Mouse (Mus musculus) adipocyte (in vitro differentiated cells): Measurements from ENCODE around the gene Grik5.
A peak's percentile ranks its signal among the peaks of the same experiment; 100 is the strongest.
"Not testable (repeated sequence)": the region's sequence is repeated elsewhere in the genome, so short reads cannot be mapped to it uniquely, and the experiment has no call there.

Source experiments
- DNase-seq: peaks from one replicate; pipeline ENCODE4 v3.0.0-alpha.2; 2016; ENCODE audit warnings: low spot score

The Grik5 gene

DNA sequence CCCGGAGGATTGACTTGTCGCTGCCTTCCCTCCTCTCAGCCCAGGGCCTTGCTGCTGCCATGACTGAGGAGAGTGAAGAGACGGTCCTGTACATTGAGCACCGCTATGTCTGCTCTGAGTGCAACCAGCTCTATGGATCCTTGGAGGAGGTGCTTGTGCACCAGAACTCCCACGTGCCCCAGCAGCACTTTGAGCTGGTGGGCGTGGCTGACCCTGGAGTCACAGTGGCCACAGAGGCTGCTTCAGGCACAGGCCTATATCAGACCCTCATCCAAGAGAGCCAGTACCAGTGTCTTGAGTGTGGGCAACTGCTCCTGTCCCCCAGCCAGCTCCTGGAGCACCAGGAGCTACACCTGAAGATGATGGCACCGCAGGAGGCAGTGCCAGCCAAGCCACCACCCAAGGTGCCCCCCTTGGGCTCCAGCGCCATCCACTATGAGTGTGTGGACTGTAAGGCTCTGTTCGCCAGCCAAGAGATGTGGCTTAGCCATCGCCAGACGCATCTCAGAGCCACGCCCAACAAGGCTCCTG is 7.4 kb upstream of the Grik5 start:
- no peak for DNase-seq

- DNase-seq, result no peak
Measured at GRCm38 (mm10) chr7:25077414-25077755, 5.2 kb upstream of the Grik5 start.

- DNase-seq, result peak; percentile 97
Measured at GRCm38 (mm10) chr7:25076663-25077413, 4.7 kb upstream of the Grik5 start.

DNA sequence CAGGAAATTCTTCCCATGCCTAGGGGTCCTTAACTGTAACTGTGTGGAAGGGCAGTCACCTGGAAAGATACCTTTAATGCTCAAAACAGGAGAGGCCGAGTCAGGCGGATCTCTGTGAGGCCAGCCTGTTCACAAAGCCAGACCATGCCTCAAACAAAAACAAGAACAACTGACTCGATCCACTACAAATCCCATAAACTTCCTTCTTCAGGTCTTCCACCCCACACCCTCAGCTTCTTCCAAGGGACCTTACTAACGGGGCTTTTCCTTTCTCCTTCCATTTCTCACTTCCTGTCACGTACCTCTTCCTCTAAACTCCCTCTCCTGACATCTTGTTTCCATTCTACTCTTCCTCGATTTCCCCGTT is 4.1 kb upstream of the Grik5 start:
- DNase-seq, result no peak

- DNase-seq, result no peak
Measured at GRCm38 (mm10) chr7:25073924-25074323, 1.8 kb upstream of the Grik5 start.

DNA sequence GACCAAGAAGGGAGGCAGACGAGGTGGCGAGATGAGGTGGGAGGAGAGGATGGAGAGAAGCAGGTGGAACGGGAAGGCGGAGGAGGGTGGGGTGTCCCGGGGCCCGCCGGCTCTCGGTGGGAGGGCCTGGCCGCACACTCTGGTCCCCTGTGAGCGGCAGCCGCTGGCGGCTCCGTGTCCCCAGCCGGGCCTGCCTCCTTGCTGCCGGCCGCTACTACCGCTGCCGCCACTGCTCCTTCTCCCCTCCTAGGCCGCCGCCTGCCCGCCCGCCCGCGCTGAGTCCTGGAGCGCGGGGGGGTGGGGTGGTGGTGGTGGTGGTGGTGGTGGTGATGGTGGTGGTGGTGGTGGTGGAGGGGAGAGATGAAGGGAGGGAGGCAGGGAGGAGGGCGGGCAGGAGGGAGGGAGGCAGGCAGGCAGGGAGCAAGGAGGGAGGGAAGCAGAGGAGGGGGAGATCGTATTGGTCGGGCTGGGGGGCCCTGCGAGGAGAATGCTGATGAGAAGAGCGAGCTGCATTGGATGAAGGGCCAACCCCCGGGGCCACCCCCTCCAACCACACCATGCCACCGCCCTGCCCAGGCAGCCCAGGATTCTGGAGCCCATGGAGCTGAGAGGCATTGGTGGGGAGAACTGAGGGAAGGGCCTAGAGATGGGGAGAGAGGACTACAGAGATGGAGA is 707 bp upstream of the Grik5 start:
- no peak for DNase-seq

GRCm38 (mm10) chr7:25068724-25069123 is 3.4 kb downstream of the Grik5 start:
- DNase-seq, result no peak

DNA sequence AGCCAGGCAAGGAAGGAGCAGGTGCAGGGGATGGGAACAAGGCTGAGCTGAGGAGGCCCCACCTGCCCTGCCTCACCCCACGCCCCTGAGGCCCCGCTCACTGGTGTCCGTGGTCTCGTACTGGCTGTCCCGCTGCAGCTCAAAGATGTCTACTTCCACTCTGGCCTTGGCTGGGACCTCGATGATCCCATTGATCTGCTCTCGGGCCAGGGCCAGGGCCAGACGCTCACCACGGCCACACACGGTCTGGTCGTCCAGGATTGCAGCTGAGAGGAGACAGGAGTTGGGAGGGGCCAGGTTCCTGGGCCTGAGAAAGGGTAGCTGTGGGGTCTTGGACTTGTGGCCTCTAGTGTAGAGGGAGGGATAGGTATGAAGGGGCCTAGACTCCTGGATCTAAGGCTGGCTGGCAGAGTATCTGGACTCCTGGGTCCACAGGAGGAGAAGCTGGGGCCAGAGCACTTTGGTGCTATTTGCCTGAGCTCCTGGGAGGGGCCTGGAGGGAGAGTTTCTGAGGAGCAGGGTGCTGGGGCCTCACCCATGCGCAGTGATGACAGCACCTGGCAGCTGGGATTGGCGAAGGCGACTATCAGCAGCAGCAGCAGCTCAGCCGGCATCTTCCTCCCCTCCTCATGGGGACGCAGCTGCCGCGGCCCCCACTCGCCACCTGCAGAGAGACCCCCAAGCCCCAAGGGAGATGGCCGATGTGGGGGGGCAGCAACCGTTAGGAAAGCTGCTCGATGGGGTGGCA is 4.1 kb downstream of the Grik5 start:
- no peak for DNase-seq

- DNase-seq, result no peak
Measured at GRCm38 (mm10) chr7:25067338-25067737, 4.8 kb downstream of the Grik5 start.

GRCm38 (mm10) chr7:25063900-25064299 is 8.2 kb downstream of the Grik5 start:
- DNase-seq, result no peak

DNA sequence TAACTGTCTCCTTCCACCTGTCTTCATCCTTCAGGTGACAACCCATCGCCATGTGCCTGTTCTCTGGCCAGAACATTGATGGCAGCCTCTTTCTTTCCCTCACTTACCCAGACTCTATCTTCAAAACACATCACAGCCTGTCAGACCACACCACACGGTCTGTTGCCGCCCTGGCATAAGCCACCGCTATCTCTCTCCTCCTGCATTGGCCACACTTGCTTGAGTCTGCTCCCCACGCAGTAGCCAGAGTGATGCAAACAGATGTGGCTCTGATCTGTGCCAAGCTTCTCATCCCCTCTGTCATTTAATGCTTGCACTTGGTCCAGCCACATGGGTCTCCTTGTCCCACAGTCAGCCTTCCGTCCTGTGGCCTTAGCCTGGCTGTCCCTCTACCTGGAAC is 8.8 kb downstream of the Grik5 start:
- no peak for DNase-seq

GRCm38 (mm10) chr7:25058836-25059235 is 13.3 kb downstream of the Grik5 start:
- DNase-seq, result peak; percentile 59

GRCm38 (mm10) chr7:25058394-25058793 is 13.8 kb downstream of the Grik5 start:
- DNase-seq, result no peak

- no peak for DNase-seq
Measured at GRCm38 (mm10) chr7:25057888-25058287, 14.3 kb downstream of the Grik5 start.

DNA sequence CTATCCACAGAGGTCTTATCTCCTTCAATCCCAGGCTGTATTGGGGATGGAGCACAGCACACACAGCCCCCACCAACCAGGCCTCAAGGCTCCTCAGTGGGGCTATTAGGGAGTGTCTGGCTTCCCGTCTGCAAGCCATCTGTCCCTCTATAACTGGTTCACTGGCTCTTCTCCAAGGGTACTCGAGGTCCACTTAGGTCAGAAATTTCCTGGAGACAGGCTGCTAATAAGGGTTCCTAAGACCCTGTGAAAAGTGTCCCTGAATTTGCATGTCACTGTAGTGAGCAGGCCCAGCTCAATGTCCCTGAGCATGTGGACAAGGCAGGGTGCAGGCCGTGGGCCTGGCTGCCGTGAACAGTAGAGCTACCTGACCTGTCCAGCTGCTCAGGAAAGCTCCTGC is 15.2 kb downstream of the Grik5 start:
- DNase-seq, result no peak

DNA sequence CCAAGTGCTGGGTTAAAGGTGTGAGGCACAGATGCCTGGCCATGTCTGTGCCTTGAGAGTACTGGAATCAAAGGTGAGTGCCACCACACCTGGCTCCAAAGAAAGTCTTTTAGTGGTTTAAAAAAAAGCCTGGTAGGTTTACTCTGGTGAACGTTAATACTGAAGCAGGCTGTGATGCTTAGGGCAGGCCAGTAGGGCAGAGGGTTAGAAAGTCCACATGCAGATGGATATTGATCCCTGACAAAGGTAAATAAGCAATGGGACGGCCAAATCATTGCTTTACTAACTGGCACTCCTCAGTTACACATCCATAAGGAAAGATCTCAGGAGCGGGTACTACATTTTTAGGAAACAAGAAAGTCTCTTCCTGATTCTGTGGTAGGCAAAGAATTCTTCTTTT is 19.6 kb downstream of the Grik5 start:
- DNase-seq, result no peak

DNA sequence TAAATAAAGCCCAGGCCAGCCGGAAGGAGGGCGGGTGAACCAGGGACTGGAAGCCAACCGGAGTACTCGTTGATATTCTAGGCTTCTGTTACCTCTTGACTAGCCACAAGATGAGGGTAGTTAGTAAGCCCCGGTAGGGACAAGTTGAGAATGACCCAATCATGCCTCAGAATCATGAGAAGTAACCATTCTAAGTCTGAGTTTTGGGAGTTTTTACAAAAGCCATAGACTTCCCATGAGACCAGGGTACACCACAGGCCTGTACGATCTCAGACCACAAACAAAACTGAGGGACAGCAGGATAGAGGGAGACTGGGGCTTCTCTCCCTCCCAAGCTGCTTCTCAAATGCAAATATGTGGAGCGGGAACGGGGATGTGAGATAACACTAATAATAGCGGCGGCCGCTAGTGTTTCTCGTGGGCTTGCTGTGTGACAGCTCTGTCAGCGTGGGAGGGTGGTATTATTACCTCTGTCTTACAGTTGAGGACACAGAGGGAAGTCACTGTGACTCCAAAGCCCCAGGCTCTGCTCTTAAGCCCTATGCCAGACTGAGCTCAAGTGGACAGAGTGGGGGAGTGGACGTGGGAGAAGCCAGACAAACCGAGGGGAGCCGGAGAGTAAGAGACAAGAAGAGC is 22.7 kb downstream of the Grik5 start:
- DNase-seq, result no peak

- DNase-seq, result peak; percentile 52
Measured at GRCm38 (mm10) chr7:25047363-25047762, 24.8 kb downstream of the Grik5 start.

DNA sequence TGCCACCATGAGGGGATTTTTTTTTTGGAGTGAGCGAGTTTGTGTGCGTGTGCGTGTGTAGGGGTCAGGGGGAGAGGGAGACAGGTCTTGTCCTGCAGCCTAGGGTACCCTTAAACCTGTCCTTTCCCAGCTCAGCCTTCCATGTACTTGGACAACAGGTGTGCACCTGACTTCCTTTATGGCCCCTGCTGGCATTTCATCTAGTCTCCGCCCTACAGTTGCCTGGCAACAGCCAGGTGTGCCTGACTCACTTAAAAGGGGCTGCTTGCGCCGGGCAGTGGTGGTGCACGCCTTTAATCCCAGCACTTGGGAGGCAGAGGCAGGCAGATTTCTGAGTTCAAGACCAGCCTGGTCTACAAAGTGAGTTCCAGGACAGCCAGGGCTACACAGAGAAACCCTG is 27.5 kb downstream of the Grik5 start:
- DNase-seq, result not testable (repeated sequence)

DNA sequence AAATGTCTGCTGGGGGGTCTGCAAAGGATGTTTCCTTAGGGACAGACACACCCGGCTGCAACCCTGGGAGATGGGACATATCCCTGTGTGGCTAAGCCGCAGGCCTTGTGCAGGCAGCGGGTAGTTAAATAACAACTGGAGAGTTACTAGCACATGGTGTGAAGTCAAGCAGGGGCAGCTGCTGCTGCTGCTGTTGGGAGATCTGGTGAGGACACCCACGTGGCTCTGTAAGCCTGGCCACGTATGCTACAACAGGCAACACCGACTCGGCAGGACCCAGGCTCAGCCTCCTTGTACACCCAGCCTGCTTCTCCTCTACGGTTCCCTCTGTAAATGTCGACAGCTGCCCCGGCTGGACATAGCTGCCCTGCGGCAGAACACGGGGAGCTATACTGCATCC is 30.2 kb downstream of the Grik5 start:
- DNase-seq, result no peak

- DNase-seq, result peak; percentile 51
Measured at GRCm38 (mm10) chr7:25035916-25036315, 36.2 kb downstream of the Grik5 start.

- no peak for DNase-seq
Measured at GRCm38 (mm10) chr7:25034796-25035195, 37.4 kb downstream of the Grik5 start.
